Mouse (Mus musculus) heart, adult 18-20 months (tissue): Measurements from ENCODE around the gene Lrig2. TPM values are rescaled to one million over a fixed set of nuclear protein-coding genes. Genes with fewer than 3 reads are reported as not detected.

Experiments
- DNase-seq, 2 experiments: peaks; one replicate each; pipeline ENCODE4 v3.0.0; 2021 to 2022; ENCODE audit warnings: mixed read lengths in 1 of 2
- long read RNA-seq, 2 experiments: library from polyadenylated mRNA; stranded (forward); transcript quantifications; one replicate each; pipeline ENCODE4 v2.0.0; 2021
- total RNA-seq, 2 experiments: library from RNA; stranded (reverse); gene quantifications; 2 replicates each; pipeline ENCODE4 v1.2.3; 2021

Lrig2 gene
- 1 to 10 TPM; 7.9 to 9.4 TPM for total RNA-seq
- long read RNA-seq, experiment 1, partial matches to known transcripts = 0 of 1 reads
- long read RNA-seq, experiment 1, other reads (novel, unspliced or antisense) = 1 of 1 reads
- long read RNA-seq, experiment 2, full-length matches to known transcripts = 1 of 2 reads
- long read RNA-seq, experiment 2, partial matches to known transcripts = 1 of 2 reads
- long read RNA-seq, experiment 2, other reads (novel, unspliced or antisense) = 0 of 2 reads

DNA sequence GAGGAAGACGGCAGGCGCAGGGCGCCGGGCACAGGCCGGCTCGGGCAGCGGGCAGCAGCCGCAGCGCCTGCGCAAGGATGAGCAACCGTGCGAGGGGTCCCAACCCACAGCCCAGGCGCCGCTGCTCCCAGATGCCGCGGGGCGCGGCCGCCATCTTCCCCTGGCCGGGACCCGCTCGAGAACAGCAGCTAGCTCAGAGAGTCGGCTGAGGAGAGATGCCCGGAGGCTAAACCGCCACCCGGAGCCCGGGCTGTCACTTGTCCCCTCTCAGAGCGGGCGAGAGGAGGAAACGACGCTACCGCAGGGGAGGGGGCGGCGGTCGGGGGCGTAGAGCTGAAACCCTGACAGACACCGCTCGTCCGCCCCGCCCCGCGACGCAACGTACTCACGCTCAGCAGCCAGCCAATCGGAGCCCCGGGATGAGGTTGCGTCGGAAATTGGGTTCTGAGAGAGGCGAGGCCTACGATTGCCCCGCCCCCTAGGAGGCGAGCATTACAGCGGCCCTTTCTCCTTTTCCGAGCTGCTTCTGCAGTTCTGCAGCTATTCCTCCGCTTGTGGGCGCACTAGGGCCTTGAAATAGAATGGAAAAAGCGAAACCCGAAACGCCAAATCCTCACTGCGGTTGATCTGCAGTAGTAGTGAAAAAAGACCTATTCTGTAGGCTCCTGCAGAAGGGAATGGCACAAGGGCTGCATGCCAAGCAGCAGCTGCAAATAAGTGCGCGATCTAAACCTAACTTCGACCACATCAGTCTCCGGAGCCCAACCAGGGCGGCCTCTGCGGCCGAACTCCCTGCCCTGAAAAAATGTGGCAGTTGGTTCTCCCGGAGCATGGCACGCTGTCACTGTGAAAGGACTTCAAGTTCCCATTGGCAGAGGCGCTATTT, at the start of gene Lrig2:
Gene Lrig2, minus strand, starts transcription at position 381 of the 886 bp plus-strand sequence.
- peak; percentile 99 for DNase-seq

DNA sequence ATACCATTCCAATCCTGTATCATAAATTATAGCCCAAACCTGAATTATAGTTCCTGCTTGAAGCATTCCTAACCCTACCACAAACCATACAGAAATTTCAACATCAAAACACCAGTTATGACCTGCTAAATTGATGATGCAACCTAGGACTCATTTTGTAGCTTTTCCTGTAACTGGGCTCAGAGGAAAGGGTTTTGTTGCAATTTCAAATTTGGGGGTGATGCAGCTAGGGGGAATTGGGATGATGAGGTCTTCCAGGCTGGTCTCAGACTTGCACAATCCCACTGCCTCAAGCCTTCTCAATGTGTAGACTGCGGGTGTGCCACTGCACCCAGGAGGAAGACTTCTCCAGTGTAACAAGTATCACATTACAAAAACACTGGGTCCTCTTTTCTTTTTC, 44.9 kb upstream of the Lrig2 start:
- no peak for DNase-seq

DNA sequence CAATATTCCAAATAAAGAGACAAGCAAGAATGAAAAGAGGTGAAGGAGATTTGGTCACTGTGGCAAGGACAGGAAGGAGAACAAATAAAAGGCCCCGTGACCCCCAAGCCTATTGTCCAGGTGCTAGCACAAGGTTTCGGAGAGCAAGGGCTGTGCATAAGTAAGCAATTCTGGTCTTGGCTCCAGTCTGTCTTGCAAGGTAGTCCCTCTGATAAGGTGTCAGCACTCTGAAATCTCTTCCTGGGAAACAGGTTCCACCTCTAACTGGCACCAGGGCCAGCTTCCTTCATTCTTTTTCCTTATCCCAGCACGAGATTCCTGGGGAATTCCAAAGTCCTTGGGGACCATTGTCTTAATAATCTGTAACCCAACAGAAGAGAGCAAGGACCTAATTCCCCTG, 38.9 kb upstream of the Lrig2 start:
- no peak for DNase-seq

DNA sequence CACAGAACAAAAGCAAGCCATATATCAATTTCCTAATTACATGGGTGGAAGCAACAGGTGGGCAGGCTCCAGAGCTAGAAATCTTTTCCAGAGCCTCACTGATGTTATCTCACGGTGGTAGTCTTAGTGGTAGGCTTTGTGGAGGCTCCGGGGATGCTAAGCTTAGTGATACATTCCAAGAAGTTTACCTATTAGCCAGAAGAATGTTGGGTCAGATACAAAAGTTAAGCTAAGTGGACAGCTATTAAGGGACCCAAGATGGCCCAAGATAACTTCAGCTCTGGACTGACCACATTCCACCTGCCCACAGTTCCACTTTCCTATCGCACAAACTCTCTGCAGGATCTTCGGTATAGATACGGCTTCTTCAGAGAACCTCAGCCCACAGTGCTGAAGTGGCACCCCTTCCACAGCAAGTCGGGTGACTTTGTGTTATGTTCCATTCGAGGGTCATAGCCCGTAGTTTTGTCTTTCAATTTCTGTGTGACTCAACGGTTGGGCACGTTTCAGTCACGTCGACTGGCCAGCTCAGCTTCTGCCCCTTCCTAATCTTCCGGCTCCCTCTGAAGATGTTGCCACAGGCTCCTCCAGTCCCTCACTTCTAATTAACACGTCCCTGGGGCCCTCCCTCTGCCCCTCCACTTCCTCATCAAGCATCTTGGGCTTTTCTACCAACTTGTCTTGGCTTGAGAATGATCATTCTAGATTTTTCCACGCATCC, 36.8 kb upstream of the Lrig2 start:
- no peak for DNase-seq

DNA sequence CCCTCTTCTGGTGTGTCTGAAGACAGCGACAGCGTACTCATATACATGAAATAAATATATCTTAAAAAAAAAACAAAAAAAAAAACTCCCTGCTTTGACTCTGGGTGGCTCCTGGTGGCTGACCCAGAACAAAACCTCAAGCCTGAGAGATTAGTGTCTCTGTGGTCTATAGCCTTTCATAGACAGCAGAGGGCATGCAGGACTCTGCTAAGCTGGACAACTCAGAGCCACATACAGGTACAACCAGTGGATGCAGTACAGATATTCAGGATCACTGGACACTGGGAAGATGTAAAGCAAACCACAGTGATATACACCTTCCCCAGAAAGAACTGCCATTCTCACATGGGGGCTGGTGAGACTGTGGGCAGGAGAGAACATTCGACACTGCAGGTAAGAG, 32.1 kb upstream of the Lrig2 start:
- peak in 1 of 2 experiments; percentile 10 for DNase-seq

DNA sequence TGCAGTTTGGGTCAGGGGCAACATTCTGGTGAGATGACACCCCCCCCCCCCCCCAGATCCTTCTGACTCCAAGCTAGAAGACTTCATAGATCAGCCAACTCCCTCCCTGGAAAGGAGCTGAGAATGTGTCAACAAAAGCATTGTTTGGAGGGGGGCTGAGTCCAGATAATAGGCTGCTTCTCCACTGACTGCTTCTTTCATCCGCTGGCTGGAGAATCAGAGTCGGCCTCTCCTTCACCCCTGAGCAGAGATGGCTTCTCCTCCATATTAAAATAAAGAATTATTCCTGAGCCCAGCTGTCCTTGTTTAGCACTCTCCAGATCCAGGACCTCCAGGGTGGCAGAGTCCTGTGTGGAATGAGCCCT, 30.3 kb upstream of the Lrig2 start:
- DNase-seq = no peak

DNA sequence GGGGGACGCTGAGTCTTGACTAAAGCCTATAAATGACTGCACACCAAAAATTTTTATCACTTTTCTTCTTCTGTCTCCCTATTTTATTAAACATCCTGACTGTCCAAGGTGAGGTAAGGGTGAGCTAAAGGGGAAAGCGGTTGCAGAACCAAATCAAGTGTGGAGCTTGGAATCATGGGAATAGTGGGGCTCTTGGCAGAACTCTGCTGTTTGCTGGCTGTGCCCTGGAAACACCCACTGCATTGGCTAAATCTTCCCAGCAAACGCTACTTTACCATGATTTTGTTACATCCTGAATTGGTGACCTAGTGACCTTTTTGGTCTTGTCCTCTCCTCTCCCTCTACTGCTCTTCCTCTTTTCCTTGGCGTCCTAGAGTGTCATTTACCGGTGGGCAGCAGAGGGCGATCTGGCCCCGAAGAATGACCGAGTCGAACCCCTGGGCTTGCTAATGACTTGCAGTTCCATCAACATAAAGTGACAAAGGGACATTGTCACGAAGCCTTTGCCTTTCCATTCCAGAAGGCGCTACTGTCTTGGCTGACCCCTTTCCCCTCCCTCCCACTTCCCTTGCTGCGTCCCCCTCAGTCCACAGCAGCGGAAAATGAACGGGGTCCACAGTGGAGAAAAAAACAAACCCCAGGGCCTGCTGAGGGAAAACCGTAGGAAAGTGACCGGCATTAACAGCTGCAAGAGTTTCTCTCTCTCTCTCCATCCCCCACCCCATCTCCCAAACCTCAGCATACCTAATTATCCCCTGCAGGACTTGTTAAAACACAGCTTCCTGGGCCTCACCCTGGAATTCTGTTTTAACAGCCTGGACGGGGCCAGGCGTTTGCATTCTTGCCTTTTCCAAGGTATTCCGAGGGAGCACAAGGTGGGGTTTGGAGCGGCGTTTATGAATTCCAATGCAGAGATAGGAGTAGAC, 29.7 kb upstream of the Lrig2 start:
- peak; percentile 71 to 86 for DNase-seq

DNA sequence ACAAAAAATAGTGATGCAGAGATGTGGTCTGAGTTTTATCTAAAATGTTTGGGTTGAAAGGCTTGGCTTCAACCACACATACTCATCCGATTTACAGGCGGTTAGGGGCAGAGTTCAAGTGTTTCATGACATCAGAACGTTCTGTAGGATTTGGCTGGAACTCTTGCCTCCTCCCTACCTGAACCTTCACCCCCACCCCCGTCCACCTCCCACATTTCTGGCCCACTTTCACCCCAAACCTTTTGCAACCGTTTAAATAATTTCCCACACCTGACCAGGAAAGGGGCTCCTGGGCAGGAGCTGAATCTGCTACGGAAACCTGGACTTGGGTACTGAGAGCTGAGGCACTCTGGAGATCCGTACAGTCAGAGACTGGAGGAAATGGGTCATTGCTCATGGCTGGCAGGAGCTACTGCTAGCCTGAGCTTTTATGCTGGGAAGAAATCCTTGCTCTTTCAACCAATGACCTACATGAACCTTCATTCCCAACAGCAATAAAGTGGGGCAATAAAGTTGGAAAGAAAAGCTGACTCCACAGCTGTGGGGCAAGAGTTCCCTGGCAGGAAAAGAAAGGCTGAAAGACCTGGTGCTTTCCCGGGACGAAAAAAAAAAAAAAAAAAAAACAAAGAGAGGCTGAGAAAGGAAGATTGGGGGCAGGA, 28.9 kb upstream of the Lrig2 start:
- no peak for DNase-seq

DNA sequence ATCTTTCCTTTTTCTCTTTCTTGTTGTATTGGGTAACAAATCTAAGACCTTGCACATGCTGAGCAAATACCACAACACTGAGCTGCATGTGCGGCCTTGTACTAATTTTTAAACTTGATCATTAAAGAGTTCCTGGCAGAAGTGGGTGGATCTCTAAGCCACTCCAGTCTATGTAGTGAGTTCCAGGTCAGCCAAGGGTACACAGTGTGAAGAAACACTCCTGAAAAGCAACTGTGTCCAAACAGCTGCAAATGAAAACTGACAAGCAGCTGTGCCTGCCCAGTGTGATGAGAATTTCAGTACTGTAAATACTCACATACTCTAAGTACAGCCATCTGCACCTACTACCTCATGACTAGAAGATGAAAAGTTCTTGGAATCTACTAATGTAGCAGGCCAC, 21.5 kb upstream of the Lrig2 start:
- no peak for DNase-seq

DNA sequence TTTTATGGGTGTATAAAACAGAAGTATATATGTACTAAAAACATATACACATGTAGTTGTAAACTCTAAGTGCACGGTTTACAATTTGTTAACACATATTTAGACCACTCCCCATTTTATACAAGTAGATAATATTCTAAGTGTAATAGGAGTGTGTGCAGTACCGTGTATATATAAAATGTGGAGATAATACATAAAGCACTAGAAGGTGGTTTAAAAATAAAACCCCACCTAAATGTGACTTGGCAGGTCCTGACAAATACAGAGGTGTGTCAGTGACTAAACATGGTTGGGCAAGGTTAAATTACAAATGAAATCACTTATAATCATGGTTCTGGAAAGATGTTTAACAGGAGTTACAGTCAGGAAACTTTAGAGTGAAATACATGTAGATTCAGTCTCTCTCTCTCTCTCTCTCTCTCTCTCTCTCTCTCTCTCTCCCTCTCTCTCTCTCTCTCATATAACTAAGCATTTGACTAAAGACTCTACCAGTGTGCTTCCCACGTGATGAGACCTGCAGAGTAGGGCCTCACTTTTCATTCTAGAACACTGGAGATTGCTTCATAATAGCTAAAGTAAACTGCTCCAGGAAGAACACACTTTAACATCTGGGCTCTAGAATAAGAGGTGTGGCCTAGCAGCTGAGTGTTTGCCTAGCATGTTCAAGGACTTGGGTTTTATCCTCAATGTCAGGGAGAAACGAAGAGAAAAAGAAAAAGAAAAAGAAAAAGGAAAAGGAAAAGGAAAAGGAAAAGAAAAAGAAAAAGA, 14.6 kb upstream of the Lrig2 start:
- DNase-seq = no peak

DNA sequence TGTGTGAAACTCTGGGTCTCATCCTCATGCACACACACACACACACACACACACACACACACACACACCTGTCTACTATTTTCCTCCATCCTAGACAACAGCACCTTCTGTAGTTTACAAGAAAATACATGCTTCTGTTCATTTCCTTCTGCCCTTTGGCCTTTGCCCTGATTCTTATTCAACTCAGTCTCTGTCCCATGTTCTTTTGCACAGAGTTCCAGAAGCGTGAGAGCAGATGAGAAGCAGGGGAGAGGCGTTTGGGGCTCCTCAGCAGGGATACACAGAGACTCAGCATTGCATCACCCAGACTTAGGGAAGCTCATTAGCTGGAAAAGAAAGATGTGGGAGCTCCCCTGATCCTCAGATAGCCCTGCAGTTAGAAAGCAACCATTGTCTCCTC, 13.8 kb upstream of the Lrig2 start:
- DNase-seq = no peak

DNA sequence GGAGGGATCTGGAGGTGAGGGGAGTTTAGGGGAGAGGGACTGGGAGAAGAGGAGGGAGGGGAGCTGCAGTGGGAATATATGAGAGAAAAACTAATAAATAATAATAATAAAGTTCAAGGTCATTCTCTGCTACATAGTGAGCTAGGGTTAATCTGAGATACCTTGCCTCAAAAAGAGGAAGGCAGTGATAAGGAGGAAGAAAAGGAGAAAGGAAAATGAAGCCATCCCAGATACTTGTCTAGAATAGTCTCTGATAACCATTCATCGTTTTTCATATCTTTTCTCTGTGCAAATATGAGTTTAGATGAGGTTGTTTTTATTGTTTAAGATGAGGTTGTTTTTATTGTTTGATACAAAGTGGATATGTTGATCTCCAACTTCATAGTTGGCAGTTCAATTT, 13.3 kb upstream of the Lrig2 start:
- no peak for DNase-seq

DNA sequence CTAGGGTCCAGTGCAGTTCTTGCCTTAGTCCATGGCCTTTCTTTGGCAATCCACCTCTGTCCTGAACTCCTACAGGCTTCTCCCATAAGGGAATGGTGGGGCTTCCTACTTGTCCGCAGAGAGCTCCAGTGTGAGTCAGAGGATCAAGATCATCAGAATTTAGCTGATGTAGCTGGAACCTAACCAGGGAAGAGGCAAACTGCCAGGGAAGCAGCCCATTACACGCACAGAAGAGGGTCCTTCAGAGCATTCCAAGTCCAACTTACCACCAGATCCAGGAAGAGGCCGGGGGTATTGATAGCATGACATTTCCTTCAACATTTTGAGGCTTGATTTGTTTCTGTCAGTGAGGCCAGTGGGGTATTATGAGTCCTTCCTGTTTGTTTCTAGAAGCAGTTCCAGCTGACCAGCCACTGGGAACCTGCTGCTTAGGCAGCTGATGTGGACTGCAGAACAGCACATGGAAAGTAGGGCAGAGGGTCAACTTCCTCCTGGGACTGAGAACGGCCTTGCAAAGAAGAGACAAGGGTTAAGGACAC, 11.7 kb upstream of the Lrig2 start:
- DNase-seq = peak; percentile 32 to 59

DNA sequence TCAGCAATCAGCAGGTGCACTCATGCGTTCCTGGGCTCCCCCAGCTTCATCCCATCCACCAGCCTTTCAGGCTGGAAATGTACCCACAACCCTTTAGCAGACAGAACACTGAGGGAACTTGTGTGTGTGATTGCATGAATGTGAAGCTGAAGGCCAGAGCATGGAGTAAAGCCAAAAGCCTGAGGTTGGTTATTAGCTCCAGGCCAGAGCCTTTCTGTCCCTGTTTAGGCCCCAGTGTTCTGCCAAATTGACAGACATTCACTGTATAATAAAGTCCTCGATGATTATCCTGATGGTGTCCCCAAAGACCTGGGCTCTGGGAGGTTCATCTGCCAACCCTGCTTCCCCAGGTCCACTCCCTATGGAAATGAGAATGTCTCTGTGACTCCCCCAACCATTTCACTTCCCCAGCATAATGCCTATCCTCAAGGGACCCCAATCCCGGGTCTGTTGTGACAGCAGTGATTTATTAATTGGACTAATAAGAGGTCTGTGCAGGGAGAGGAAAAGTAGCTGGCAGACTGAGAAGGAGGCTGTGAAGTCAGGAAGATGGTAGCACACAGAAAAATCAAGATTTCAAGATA, 9.7 kb upstream of the Lrig2 start:
- no peak for DNase-seq

DNA sequence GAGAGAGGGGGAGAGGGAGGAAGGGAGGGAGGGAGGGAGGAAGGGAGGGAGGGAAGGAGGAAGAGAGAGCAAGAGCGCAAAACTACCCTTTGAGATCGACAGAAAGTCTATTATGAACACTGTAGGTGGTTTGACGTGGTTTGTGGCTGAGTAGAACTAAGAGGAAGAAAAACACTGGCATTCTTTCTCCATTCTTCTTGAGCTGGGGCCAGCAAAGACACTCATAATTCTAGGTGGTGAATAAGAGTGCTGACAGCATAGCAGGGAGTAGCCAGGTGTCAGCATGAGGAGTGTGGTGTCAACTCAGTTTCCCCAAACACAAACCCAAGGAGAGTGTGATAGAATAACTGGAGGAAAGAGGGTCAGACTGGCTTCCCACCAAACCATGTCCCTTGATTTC, 8.8 kb upstream of the Lrig2 start:
- no peak for DNase-seq

DNA sequence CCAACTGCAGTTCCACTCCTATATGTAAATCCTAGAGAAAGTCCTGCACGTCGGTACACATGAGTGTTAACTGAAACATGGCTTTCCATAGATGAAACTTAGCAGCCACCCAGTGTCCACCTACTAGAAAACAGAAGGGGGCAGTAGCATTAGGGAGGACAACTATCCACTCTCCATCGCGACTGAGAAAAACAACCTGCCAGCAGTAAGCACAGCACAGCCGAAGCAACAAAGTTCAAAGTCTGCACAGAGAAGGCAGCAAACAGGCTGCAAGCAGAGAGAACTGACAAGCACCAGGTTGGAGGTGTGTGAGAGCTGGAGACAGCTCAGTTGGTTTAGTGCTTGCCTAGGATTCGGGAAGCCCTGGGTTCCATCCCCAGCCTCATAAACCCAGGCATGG, 7.2 kb upstream of the Lrig2 start:
- DNase-seq = no peak

DNA sequence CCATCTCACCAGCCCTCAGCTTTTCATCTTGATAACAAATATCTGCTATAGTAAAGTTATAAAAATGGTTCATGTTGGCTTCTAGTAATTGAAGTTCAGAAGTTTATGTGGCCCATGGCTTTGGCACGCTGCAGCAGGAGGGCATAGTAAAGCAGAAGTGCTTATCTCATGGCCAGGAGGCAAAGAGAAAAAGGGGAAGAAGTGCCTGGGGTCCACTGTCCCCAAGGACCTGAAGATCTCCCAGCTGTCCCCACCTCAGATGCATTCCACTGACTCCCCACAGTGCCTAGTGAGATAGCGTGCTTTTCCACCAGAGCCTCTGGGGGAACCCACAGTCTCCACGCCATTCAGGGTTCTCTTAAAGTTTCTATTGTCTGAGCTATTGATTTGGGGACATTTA, 6.7 kb upstream of the Lrig2 start:
- no peak for DNase-seq

DNA sequence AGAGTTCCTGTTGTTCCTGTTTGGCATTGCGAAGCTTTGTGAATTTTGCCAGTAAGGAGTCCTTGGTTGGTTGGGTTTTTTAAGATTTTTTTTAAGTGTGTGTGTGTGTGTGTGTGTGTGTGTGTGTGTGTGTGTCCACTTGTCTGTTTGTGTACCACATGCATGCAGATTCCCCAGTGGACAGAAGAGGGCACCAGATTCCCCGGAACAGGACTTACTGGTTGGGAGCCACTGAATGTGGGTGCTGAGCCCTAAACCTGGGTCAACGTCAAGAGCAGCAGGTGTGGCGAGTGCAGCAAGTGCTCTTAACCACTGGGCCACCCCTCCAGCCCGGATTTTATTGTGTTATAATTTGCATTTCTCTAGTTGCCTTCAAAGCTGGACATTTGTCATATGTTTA, 5.4 kb upstream of the Lrig2 start:
- no peak for DNase-seq

DNA sequence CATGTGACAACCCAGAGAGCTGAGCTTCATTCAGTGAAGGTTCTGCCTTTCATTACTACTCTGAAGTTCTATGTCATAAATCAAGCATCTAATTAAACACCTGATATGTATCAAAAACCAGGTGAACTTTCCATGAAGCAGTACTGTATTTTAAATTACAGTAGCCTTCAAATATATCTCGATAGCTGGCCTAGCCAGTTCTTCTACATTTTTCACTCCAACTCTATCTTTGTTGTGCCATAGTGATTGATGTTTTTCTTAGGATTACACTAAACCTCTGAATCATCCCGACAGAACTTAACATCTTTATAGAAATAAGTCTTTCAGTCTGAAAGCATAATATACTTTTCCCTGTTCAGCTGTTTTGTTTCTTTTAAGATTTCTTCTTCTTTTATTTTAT, 2.8 kb upstream of the Lrig2 start:
- no peak for DNase-seq

DNA sequence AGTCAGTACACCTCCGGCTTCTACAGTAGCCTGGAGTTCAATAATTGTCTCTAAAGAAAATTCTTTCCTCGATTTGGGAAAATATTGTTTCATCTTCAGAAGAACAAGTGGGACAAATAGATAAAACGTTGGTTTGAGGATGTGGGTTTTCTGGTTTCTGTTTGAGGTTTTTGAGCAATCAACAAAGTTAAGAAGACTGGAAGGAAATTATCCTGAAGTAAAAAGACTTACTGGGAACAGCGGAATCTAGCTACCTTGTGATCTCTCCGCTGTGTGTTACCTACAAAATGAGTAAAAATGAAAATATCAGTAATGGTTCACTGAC, 668 bp upstream of the Lrig2 start:
- no peak for DNase-seq
